Mouse (Mus musculus) ES-Bruce4 (cell line): ENCODE results near the gene BC017158. TPM values are rescaled to one million over a fixed set of nuclear protein-coding genes. Genes with fewer than 3 reads are reported as not detected.

ENCODE experiments used
- H3K27ac ChIP-seq: 2 replicates; pipeline ENCODE4 v1.5.1; 2012; ENCODE audit warnings: low read length, inconsistent platforms; ENCODE audit not compliant: insufficient read depth
- H3K27me3 ChIP-seq: 2 replicates; pipeline ENCODE4 v1.6.1; 2012; ENCODE audit warnings: mild to moderate bottlenecking, low read length, inconsistent platforms; ENCODE audit not compliant: control insufficient read depth, poor library complexity, insufficient read depth, severe bottlenecking
- H3K36me3 ChIP-seq: 2 replicates; pipeline ENCODE4 v1.6.1; 2012; ENCODE audit warnings: inconsistent platforms, mild to moderate bottlenecking, low read length, moderate library complexity; ENCODE audit not compliant: control insufficient read depth, poor library complexity, insufficient read depth, severe bottlenecking
- H3K4me1 ChIP-seq: one replicate; pipeline ENCODE4 v1.8.1; 2011; ENCODE audit warnings: low read length; ENCODE audit not compliant: control insufficient read depth, insufficient read depth
- H3K4me3 ChIP-seq: 2 replicates; pipeline ENCODE4 v1.5.1; 2011; ENCODE audit warnings: low read depth, mild to moderate bottlenecking, low read length
- H3K9ac ChIP-seq: 2 replicates; pipeline ENCODE4 v1.6.1; 2012; ENCODE audit warnings: low read depth, mild to moderate bottlenecking, inconsistent platforms; ENCODE audit not compliant: poor library complexity, severe bottlenecking
- H3K9me3 ChIP-seq: replicated peaks from 2 replicates; pipeline ENCODE4 v1.6.1; 2012; ENCODE audit warnings: mild to moderate bottlenecking, low read length, inconsistent platforms; ENCODE audit not compliant: control insufficient read depth, poor library complexity, insufficient read depth, severe bottlenecking
- CTCF ChIP-seq: IDR thresholded peaks from one replicate; pipeline ENCODE4 v1.8.1; 2011; ENCODE audit warnings: low read depth, low read length
- EP300 ChIP-seq: IDR thresholded peaks from 2 replicates; pipeline ENCODE4 v1.6.1; 2011; ENCODE audit warnings: low read depth, low read length; ENCODE audit not compliant: insufficient read depth
- POLR2A ChIP-seq: IDR thresholded peaks from one replicate; pipeline ENCODE4 v1.8.1; 2011; ENCODE audit warnings: low read length; ENCODE audit not compliant: insufficient read depth
- polyA plus RNA-seq: library from polyadenylated mRNA; stranded (reverse); fragments of >200 nt; gene quantifications from 2 replicates; pipeline ENCODE4 v1.2.4, GENCODE M21; 2011; ENCODE audit warnings: low read depth; ENCODE audit not compliant: missing spikeins, insufficient read depth, insufficient read length

BC017158 gene
- polyA plus RNA-seq, 1 experiment: 7.5 TPM

- H3K4me1 ChIP-seq: peaks cover 5% of the 10 kb centered on the region
- no peaks in the 10 kb centered on the region for H3K9me3 ChIP-seq
- H3K4me3 ChIP-seq: peak overlapping the region; percentile 83
- TF ChIP-seq POLR2A: no peak
- TF ChIP-seq CTCF: no peak
- TF ChIP-seq EP300: no peak
- H3K27ac ChIP-seq: peak overlapping the region; percentile 70
- H3K27me3 ChIP-seq: no peaks in the 10 kb centered on the region
- no peaks in the 10 kb centered on the region for H3K36me3 ChIP-seq
- peak overlapping the region; percentile 83 for H3K9ac ChIP-seq
These were observed 60.4 kb downstream of the BC017158 start for GRCm38 (mm10) chr7:128237593-128237926.

DNA sequence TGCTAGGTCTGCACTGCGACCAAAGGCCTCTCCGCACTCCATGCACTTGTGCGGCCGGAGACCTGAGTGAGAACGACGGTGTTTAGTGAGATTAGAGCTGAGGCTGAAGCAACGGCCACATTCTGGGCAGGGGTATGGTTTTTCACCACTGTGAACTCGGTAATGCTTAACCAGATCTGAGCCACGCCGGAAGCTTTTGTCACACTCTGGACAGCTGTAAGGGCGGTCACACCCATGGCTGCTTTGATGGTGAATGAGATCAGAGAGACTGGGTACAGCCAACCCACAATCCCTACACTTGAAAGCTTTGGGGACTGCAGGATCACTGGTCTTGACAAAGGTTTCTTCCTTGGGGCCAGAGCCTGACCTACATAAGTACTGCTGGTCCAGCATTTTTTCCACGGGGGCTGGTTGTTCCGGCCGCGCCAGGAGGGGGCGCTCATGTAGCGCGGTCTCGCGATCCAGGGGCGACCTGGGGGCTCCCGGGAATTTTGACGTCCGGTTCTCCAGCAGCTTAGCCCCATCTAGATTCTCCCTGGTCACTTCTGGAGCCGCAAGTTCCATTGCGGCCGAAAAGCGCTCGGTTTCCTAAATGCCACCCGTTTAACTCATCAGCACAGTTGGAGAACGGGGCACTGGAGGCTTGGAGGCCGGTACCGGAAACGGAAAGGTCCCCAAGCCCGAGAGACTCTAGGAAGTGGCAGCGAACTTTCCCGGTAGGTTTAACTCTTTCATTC, 60.9 kb downstream of the BC017158 start, which contains the start of gene Armc5:
Gene Armc5 (plus strand): TSS at position 487 of the 737 bp plus-strand sequence.
- Histone ChIP-seq H3K4me3 (peak within 1 kb of the TSS; percentile 83), H3K4me1 (peaks cover 5% of the 10 kb centered on the region), H3K27ac (peak within 1 kb of the TSS; percentile 70), H3K9me3 (no peaks in the 10 kb centered on the region), H3K27me3 (no peaks in the 10 kb centered on the region), H3K9ac (peak within 1 kb of the TSS; percentile 83), H3K36me3 (no peaks in the 10 kb centered on the region)
- TF ChIP-seq CTCF (peak; percentile 59), POLR2A (no peak), EP300 (no peak)

- Histone ChIP-seq H3K4me3 (peak overlapping the region; percentile 83), H3K27me3 (no peaks in the 10 kb centered on the region), H3K36me3 (no peaks in the 10 kb centered on the region), H3K9me3 (no peaks in the 10 kb centered on the region), H3K4me1 (peaks cover 5% of the 10 kb centered on the region), H3K9ac (peak overlapping the region; percentile 83), H3K27ac (no peak overlapping the region)
- TF ChIP-seq EP300 (no peak), CTCF (no peak), POLR2A (no peak)
These were observed 61.5 kb downstream of the BC017158 start for GRCm38 (mm10) chr7:128236426-128236825.

GRCm38 (mm10) chr7:128235481-128235880, 62.5 kb downstream of the BC017158 start:
- no peaks in the 10 kb centered on the region for H3K9me3 ChIP-seq
- no peaks in the 10 kb centered on the region for H3K36me3 ChIP-seq
- no peak overlapping the region for H3K9ac ChIP-seq
- H3K27me3 ChIP-seq: no peaks in the 10 kb centered on the region
- H3K27ac ChIP-seq: no peak overlapping the region
- no peak overlapping the region for H3K4me3 ChIP-seq
- TF ChIP-seq EP300 (no peak), CTCF (no peak), POLR2A (no peak)
- peaks cover 5% of the 10 kb centered on the region for H3K4me1 ChIP-seq

GRCm38 (mm10) chr7:128234796-128235195, 63.2 kb downstream of the BC017158 start:
- no peak overlapping the region for H3K27ac ChIP-seq
- H3K4me1 ChIP-seq: peaks cover 5% of the 10 kb centered on the region
- H3K27me3 ChIP-seq: no peaks in the 10 kb centered on the region
- no peak overlapping the region for H3K4me3 ChIP-seq
- H3K9ac ChIP-seq: no peak overlapping the region
- TF ChIP-seq CTCF: no peak
- TF ChIP-seq POLR2A: no peak
- TF ChIP-seq EP300: no peak
- no peaks in the 10 kb centered on the region for H3K9me3 ChIP-seq
- no peaks in the 10 kb centered on the region for H3K36me3 ChIP-seq

DNA sequence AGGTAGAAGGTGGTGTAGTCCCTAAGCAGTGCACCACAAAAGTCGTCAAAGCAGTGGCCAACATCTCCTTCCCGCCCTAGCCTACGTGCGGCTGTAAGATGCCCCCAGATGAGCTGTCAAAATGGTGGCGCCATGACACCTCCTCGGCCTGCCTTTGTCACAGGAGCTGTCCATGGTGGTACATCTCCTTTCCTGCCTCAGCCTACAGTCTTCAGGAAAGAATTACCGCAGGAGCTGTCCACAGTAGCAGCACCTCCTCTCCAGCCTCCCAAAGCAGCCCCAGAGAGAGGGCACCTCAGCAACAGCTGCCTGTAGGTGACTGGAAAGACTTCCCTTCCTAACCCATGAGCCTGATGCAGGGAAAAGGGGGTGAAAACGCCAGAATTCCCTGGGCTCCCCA, 66.2 kb downstream of the BC017158 start:
- H3K9me3 ChIP-seq: no peaks in the 10 kb centered on the region
- no peak overlapping the region for H3K27ac ChIP-seq
- peaks cover 4% of the 10 kb centered on the region for H3K4me1 ChIP-seq
- no peaks in the 10 kb centered on the region for H3K27me3 ChIP-seq
- H3K36me3 ChIP-seq: no peaks in the 10 kb centered on the region
- no peak overlapping the region for H3K9ac ChIP-seq
- H3K4me3 ChIP-seq: no peak overlapping the region
- no peak for TF ChIP-seq POLR2A
- 0 out of 2 replicates have a peak, but pooled peaks have one; percentile 43 for TF ChIP-seq EP300

Other genes starting within 250 kb of the BC017158 start
- not detected in 2 replicates for gene Itgam, start 235.5 kb downstream of the BC017158 start, polyA plus RNA-seq
- not detected in 2 replicates for gene Gm49368, start 235.5 kb downstream of the BC017158 start, polyA plus RNA-seq
- gene Itgax, start 168.6 kb downstream of the BC017158 start, polyA plus RNA-seq: not detected in 2 replicates
- not detected in 2 replicates for gene Itgad, start 143.8 kb downstream of the BC017158 start, polyA plus RNA-seq
- gene Cox6a2, start 91.8 kb downstream of the BC017158 start, polyA plus RNA-seq: not detected in 2 replicates
- gene Armc5, start 60.8 kb downstream of the BC017158 start, polyA plus RNA-seq: 3.0 and 3.4 TPM in 2 replicates
- gene 9130023H24Rik, start 60.1 kb downstream of the BC017158 start, polyA plus RNA-seq: 1.3 and 1.5 TPM in 2 replicates
- 6.0 and 9.2 TPM in 2 replicates for gene Tgfb1i1, start 51.4 kb downstream of the BC017158 start, polyA plus RNA-seq
- not detected in 2 replicates for gene Slc5a2, start 32.5 kb downstream of the BC017158 start, polyA plus RNA-seq
- 6.0 and 6.3 TPM in 2 replicates for gene Rgs10, start 120.6 kb upstream of the BC017158 start, polyA plus RNA-seq
- 134 and 152 TPM in 2 replicates for gene Tial1, start 163.5 kb upstream of the BC017158 start, polyA plus RNA-seq
- 28.4 and 30.2 TPM in 2 replicates for gene Bag3, start 225.4 kb upstream of the BC017158 start, polyA plus RNA-seq